Mouse (Mus musculus): ENCODE measurements around the gene Catsper3.

The Catsper3 gene

GRCm38 (mm10) chr13:55784268-55784667 lies at the start of gene Catsper3:
Gene Catsper3 (plus strand): TSS chr13:55784568.
- DNase-seq = no peak

DNA sequence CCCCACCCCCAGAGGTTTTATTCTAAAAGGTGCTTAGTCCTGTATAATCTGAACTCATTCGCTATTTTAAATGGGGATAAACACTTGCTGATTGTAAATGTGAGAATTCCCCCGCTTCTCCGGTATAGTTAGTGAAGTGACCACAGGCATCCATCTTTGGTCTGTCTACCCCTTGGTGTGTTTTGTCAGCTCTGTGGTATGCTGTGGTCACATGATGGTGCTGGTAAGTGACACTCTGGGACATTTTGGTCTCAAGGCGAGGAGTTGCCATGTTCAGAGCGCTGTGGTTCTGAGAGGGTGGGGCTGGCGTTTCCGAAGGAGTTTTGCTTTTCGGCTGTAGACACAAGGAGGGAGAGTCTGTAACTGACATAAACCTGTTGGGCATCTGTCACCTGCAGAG lies 46.5 kb upstream of the Catsper3 start:
- no peak for DNase-seq

- no peak for DNase-seq
Observed at GRCm38 (mm10) chr13:55742306-55742705, 42.1 kb upstream of the Catsper3 start.

- no peak for DNase-seq
Observed at GRCm38 (mm10) chr13:55754380-55754779, 30.0 kb upstream of the Catsper3 start.

DNA sequence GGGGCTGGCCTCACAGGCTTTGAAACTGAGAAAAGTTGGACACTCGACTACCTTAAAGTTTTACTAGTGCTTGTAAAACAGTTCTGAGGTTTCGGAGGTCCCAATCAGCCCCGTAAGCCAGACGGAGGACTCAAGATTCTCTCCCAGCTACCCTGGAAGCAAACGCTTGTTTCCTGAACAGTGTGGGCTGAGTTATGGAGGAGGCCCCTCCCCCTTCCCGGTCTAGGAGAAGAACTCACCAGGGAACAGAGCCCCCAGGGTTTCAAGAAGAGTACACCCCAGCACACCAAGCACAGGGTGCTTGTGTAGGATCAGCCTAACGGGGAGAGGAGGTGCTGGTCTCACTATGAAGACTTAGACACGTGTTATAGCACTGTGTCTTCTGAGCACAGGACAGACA lies 27.6 kb upstream of the Catsper3 start:
- DNase-seq = no peak

- no peak for DNase-seq
Observed at GRCm38 (mm10) chr13:55757645-55758044, 26.7 kb upstream of the Catsper3 start.

- no peak for DNase-seq
Observed at GRCm38 (mm10) chr13:55760576-55760975, 23.8 kb upstream of the Catsper3 start.

DNA sequence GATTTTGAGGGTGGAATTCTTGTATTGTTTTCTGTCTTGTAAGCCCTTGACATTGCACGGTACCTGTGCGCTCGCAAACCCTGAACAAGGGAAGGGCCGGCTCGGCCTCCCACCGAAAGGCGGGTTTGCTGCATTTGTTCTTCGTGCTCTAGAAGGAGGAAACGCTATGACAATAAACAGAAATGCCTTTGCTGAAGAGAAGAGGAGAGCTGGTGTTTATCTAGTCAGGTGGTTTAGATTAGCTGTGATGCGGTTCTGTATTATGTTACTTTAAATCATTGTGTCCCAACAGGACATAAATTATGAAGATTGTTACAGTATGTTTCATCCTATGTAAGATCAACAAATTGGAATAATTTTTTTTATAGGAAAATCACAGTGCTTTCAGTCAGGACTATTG lies 22.9 kb upstream of the Catsper3 start:
- no peak for DNase-seq

DNA sequence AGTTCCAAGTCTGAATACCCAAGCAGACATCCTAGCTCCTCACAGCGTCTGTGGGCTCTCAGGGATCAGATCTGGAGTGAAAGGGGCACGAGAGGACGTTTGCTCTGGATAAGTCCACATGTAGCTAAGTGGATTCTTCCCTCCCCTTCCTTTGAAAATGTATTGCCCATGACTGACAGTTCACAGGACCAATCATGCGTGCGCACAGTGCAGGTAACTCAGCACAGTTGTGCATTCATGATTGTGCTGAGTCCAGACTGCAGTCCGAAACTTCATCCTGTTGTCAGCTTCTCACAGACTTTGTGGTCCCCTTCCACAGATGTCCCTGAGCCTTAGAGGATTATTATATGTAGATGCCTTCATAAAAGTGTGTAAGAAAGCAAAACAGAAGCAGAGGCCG lies 10.0 kb upstream of the Catsper3 start:
- no peak for DNase-seq

- no peak for DNase-seq
Observed at GRCm38 (mm10) chr13:55775056-55775455, 9.3 kb upstream of the Catsper3 start.

GRCm38 (mm10) chr13:55786120-55786519 lies 1.8 kb downstream of the Catsper3 start:
- no peak for DNase-seq

GRCm38 (mm10) chr13:55801246-55801645 lies 16.9 kb downstream of the Catsper3 start:
- DNase-seq = no peak

DNA sequence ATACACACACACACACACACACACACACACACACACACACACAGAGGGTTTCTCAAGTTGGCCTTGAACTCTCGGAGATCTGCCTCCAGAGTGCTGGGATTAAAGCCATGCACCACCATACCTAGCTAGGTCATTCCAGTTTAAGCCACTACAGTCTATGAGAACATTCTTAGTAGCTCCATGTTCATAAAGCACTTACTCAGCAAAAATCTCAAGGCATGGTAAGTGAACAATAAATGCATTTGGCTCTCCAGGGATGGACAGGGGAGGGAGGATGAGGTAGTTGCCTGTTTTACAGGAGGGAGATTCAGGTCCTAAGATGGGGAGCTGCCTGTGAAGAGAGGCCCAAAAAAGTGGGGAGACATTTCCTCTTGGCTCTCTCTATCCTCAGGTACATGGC lies 19.6 kb downstream of the Catsper3 start:
- no peak for DNase-seq

DNA sequence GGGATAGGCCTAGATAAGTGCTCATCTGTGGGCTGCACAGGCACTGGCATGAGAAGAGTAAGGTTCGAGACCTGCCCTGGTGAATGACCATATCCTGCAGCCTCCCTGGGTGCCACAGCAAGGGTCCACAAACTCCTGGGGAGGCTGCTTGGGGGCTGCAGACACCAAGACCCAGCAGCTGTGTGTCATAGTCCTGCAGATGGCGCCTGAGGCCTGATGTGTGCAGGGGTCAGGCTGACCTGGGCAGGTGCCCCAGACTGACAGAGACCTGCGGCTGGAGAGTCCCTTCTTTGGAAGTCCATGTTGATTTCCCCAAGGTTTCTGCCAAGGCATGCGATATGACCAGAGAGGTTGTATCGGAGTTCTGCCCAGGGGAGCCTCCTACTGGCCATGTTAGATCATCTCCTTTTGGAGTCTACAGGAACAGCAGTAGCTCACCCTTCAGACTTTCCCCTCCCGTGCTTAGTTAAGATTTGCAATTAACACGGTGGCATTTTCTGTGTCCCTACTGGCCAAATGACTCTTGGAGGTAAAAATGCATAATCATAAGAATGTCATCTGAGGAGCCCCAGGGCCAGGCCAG lies 24.8 kb downstream of the Catsper3 start:
- no peak for DNase-seq

- DNase-seq = no peak
Observed at GRCm38 (mm10) chr13:55809707-55810106, 25.3 kb downstream of the Catsper3 start.

GRCm38 (mm10) chr13:55810947-55811346 lies 26.6 kb downstream of the Catsper3 start:
- DNase-seq = no peak

GRCm38 (mm10) chr13:55813490-55814016 lies 29.2 kb downstream of the Catsper3 start:
- no peak for DNase-seq

GRCm38 (mm10) chr13:55814834-55815233 lies 30.5 kb downstream of the Catsper3 start:
- no peak for DNase-seq

GRCm38 (mm10) chr13:55822499-55822898 lies 38.1 kb downstream of the Catsper3 start:
- DNase-seq = no peak

DNA sequence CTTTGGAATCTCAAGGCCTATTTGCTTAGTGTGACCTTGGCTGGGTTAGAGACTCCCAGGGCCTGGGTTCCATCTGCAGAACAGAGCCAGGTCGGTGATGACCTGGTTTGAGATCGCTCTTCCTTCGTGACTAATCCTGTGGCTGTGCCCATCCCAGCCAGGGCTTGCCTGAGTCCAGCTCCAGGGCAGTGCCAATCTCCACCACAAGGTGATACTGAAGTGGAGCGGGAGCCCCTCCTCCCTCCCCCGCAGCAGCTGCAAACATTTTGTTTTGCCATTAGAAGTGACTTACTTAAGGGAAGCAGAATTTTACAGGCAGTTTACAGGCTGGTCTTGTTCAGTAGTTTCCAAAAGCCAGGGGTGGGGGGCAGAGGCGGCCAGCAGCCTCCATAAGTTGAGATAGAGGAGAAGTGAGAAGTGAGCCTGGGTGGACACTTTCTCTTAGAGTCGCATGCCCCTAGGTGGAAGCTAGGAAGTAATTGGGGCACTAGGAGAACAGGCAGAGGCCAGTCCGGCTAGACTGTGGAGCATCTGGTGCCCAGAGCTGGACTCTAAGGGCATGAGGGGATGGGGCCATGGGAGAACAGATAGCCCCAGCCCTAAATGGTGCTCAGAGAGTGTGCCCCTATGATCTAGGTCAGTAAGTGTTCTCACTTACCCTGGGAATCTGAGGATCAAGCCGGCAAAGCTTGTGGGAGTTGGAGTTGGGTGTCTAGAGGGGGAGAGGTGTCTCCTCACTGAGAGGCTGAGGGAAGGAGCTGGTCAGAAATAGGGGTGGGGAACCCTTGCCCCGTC lies 40.0 kb downstream of the Catsper3 start:
- DNase-seq = no peak

DNA sequence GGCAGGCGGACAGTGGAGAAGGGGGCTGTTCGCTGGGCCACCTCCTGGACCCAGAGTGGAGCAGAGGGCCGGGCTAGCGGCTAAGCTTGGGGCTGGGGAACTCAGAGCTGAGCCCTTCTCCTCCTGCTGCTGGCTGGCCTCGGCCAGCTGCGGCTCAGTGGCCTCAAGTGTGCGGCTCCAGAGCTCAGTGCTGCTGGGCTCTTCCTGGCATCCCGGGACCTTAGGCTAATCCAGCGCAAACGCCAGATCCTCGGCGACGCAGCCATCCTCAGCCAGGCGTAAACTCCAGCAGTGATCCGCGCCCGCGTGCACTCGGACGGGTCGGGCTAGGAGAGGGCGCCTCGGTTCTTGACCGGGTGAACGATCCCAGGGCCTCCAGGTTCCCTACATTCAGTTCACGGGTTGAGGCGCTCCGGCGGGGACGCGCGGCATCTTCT lies 40.9 kb downstream of the Catsper3 start:
- DNase-seq = no peak

DNA sequence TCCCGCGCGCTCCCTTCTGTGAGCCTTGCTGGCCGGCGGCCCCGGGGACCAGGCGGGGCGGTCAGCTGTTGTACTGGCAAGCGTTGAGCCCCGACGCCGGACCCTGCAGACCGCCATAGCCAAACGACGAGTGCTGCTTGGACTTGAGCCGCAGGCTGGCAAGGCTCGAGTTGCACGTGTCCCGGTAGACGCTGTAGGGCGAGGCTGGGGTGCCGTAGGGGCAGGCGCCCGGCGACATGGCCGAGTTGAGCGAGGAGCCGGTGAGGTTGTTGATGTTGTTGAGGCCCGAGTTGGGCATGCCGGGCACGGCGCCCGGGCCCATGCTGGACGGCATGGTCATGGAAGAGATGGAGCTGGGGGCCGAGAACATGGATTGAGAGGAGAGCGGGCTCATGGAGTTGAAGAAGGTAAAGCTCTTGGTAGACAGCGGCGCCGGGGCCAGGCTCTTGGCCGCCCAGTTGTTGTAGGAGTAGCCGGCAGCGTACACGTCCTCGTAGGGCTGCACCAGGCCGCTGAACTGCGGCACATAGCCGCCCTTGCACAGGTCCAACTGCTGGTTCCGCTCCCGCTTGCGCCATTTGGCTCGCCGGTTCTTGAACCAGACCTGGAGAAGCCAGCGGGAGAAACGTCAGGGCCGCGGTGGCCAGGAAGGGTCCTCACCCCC lies 41.8 kb downstream of the Catsper3 start:
- no peak for DNase-seq

- no peak for DNase-seq
Observed at GRCm38 (mm10) chr13:55826796-55827678, 42.7 kb downstream of the Catsper3 start.

Data from cerebellum, adult 8-10 months (tissue).